Mouse (Mus musculus) liver, postnatal 0 days (tissue): Measurements from ENCODE around the gene Cand1. TPM values are rescaled to one million over a fixed set of nuclear protein-coding genes. Genes with fewer than 3 reads are reported as not detected.

Experiments used
- ATAC-seq: fragments of 200-750 bp; cut with Nextera tagmentation; 2 replicates; pipeline ENCODE4 v1.8.0; 2017; ENCODE audit warnings: mild to moderate bottlenecking, moderate library complexity
- DNase-seq: peaks from one replicate; pipeline ENCODE4 v3.0.0-alpha.2; 2016
- H3K27ac ChIP-seq: fragments of 300-500 bp; sonication (generic); 2 replicates; pipeline ENCODE4 v1.5.1; 2014; ENCODE audit warnings: antibody characterized with exemption, moderate library complexity, mild to moderate bottlenecking, low read depth
- H3K27me3 ChIP-seq: fragments of 300-500 bp; sonication (generic); 2 replicates; pipeline ENCODE4 v1.6.1; 2014; ENCODE audit warnings: low read length, control low read depth, mixed read lengths; ENCODE audit not compliant: insufficient read depth
- H3K36me3 ChIP-seq: fragments of 300-500 bp; sonication (generic); replicated peaks from 2 replicates; pipeline ENCODE4 v1.6.1; 2014; ENCODE audit warnings: mild to moderate bottlenecking, control low read depth, low read length, moderate library complexity, mixed read lengths; ENCODE audit not compliant: insufficient read depth
- H3K4me1 ChIP-seq: fragments of 300-500 bp; sonication (generic); 2 replicates; pipeline ENCODE4 v1.6.1; 2014; ENCODE audit warnings: antibody characterized with exemption, mild to moderate bottlenecking, control low read depth; ENCODE audit not compliant: insufficient read depth
- H3K4me2 ChIP-seq: fragments of 300-500 bp; sonication (generic); 2 replicates; pipeline ENCODE4 v1.6.1; 2014; ENCODE audit warnings: low read depth, mild to moderate bottlenecking, low read length, moderate library complexity, mixed read lengths
- H3K4me3 ChIP-seq: fragments of 300-500 bp; sonication (generic); 2 replicates; pipeline ENCODE4 v1.5.1; 2014; ENCODE audit warnings: low read depth, low read length
- H3K9ac ChIP-seq: fragments of 300-500 bp; sonication (generic); replicated peaks from 2 replicates; pipeline ENCODE4 v1.6.1; 2014; ENCODE audit warnings: mild to moderate bottlenecking, moderate library complexity
- H3K9me3 ChIP-seq: fragments of 300-500 bp; sonication (generic); 2 replicates; pipeline ENCODE4 v1.6.1; 2016; ENCODE audit warnings: mild to moderate bottlenecking, control low read depth, low read length, mixed read lengths
- CTCF ChIP-seq: sonication (generic); IDR thresholded peaks from 2 replicates; pipeline ENCODE4 v1.5.1; 2016; ENCODE audit warnings: antibody characterized with exemption, low read depth
- EP300 ChIP-seq: IDR thresholded peaks from 2 replicates; pipeline ENCODE4 v1.6.1; 2016; ENCODE audit warnings: antibody characterized with exemption, low read depth, mild to moderate bottlenecking
- WGBS: fragments of 180-500 bp; shearing (Covaris S2); extraction: QIAGEN DNeasy Blood & Tissue Kit; methylation state at CpG from one replicate; pipeline ENCODE4 v1.1.7; 2014; ENCODE audit not compliant: insufficient replicate concordance; 5-methylcytosine and 5-hydroxymethylcytosine counted together
- polyA plus RNA-seq: library from polyadenylated mRNA; unstranded; fragments of >200 nt; fragmentation: Nextera tagmentation; extraction: Ambion mirVana; gene quantifications from 2 replicates; pipeline ENCODE4 v1.2.1, GENCODE M21; 2015

Cand1 gene
- polyA plus RNA-seq, 1 experiment from 2014 or later = 8.5 TPM

DNA sequence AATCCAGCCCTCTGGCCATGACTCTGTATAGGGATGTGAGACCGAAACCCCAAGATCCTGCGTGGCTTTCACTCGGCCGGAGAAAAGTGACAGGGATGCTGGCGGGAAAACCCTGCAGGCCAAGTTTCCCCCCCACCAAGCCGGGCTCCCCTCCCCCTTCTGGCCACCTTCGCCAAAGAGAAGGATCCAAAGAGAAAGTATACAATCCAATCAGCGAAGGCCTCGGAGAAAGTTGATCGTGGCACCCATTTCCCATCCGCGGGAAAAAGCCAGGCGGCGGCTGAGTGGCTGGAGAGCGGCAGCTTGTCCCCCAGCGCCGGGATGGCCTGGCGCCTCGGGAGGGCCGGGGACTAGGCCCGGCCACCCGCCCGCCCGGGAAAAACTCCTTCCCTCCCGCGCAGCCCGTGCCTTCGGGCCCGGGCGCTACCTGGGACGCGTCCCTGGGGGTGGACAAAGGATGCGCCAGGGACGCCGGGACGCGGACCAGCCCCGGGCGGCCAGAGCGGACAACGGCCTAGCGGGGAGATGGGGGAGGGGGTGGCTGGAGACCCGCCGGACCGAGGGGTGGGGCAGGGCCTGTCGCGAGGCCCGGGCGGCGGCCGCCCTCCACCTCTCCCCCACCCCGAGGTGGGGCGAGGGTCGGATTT, 747 bp downstream of the Cand1 start:
- ATAC-seq (peak; percentile 1), DNase-seq (peak; percentile 61)
- TF ChIP-seq CTCF (0 out of 2 replicates have a peak, but pooled peaks have one; percentile 4), EP300 (no peak)
- no peaks in the 10 kb centered on the region for H3K27me3 ChIP-seq
- H3K9me3 ChIP-seq = no peaks in the 10 kb centered on the region
- peak overlapping the region; percentile 100 for H3K4me3 ChIP-seq
- H3K36me3 ChIP-seq = peaks cover 7% of the 10 kb centered on the region; the same call in 1 of the 2 replicates
- peak overlapping the region; percentile 99 for H3K27ac ChIP-seq
- peak overlapping the region; percentile 100 for H3K9ac ChIP-seq
- WGBS = 0% methylated on average over 36 of the region's 54 CpGs
- peak overlapping the region; percentile 95 for H3K4me2 ChIP-seq
- peaks cover 12% of the 10 kb centered on the region for H3K4me1 ChIP-seq

DNA sequence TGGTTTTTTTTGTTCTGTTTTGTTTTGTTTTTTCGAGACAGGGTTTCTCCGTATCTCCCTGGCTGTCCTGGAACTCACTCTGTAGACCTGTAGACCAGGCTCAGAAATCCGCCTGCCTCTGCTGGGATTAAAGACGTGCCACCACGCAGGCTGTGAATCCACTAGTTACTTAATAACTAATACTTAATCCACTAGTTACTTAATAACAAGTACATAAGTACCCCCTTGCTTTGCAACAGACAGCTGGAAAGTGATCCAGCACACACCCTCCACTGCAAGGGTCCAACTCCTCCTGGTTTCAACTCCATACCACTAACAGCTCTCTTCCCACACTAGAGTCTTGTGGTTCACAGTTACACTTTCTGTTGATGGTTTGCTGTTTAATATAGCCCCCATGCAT, 8.3 kb downstream of the Cand1 start:
- WGBS = 65% methylated on average over 5 of the region's 5 CpGs
- no peaks in the 10 kb centered on the region for H3K27me3 ChIP-seq
- DNase-seq = no peak
- H3K36me3 ChIP-seq = peaks cover 13% of the 10 kb centered on the region; the same call in 1 of the 2 replicates
- H3K9me3 ChIP-seq = no peaks in the 10 kb centered on the region
- H3K4me2 ChIP-seq = no peak overlapping the region
- TF ChIP-seq EP300 (no peak), CTCF (no peak)
- no peak overlapping the region for H3K9ac ChIP-seq
- ATAC-seq = no peak
- no peak overlapping the region for H3K27ac ChIP-seq
- peaks cover 15% of the 10 kb centered on the region for H3K4me1 ChIP-seq
- no peak overlapping the region for H3K4me3 ChIP-seq

DNA sequence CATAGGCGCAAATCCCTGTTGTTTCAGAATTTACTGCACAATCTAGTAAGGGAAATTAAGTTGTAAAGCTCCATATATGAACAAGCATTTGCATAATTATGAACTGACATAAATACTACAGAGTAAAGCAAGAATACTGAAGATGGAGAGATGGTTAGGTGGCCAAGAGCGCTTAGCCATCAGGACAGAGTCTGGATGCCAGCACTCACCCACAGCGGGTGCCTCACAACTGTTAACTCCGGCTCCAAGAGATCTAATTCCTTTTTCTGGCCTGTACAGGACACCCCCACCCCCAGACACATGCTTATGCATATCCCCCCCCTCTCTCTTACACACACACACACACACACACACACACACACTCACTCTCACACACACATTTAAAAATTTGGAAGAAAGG, 9.2 kb downstream of the Cand1 start:
- no peak overlapping the region for H3K27ac ChIP-seq
- ATAC-seq (no peak), DNase-seq (no peak)
- H3K4me1 ChIP-seq = peaks cover 15% of the 10 kb centered on the region
- H3K9ac ChIP-seq = no peak overlapping the region
- H3K9me3 ChIP-seq = no peaks in the 10 kb centered on the region
- 83% methylated on average over 4 of the region's 4 CpGs for WGBS
- H3K4me3 ChIP-seq = no peak overlapping the region
- H3K4me2 ChIP-seq = no peak overlapping the region
- peaks cover 21% of the 10 kb centered on the region for H3K36me3 ChIP-seq
- TF ChIP-seq CTCF (no peak), EP300 (no peak)
- H3K27me3 ChIP-seq = no peaks in the 10 kb centered on the region

DNA sequence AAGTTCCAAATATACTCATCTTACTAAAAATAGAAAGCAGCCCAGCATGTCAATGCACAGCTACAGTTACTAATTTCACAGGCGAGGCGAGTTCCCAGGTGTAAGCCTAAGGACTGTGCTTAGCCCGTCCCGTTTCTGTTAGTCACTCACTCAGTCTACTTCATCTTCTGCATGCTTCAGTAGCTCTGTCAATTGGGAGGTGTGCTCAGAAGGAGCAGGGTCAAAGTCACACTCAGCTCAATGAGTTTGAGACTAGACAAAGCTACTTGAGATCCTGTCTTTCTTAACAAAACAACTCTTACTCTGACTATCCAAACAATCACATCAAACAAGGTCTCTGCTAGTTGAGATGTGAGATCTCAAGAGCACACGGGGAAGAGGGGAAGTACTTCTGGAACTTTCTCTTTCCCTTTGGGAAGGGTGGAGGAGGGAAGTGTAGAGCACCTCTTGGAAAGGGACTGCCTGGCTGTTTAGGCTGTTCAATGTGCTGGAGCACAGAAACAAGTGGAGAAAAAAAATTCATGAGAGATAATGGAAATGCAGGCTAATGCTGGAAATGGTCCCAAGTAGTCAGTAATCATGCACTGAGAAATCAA, 9.7 kb downstream of the Cand1 start:
- TF ChIP-seq CTCF = no peak
- TF ChIP-seq EP300 = no peak
- DNase-seq = no peak

DNA sequence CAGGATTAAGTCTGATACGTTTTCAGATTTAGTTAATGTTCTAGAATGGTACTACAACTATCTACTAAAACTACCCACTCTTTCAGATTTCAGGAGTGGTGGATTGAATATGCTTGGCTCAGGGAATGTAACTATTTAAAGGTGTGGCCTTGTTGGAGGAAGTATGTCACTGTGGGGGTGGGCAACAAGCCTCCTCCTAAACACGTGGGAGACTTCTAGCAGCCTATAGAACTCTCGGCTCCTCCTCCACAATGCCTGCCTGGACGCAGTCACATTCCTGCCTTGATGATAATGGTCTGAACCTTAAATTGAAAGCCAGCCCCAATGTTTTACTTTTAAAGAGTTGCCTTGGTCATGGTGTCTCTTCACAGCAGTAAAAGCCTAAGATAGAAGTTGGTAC, 16.2 kb downstream of the Cand1 start:
- WGBS = 78% methylated on average over 4 of the region's 4 CpGs
- Histone ChIP-seq H3K9me3 (no peaks in the 10 kb centered on the region), H3K9ac (no peak overlapping the region), H3K27ac (no peak overlapping the region), H3K27me3 (no peaks in the 10 kb centered on the region), H3K36me3 (peaks cover 29% of the 10 kb centered on the region), H3K4me1 (no peaks in the 10 kb centered on the region), H3K4me3 (no peak overlapping the region), H3K4me2 (no peak overlapping the region)
- ATAC-seq (no peak), DNase-seq (no peak)
- TF ChIP-seq EP300 (no peak), CTCF (no peak)

More for the DNA sequence above, 9.7 kb downstream of the Cand1 start:
- no peak overlapping the region for H3K27ac ChIP-seq
- no peaks in the 10 kb centered on the region for H3K27me3 ChIP-seq
- H3K4me1 ChIP-seq = peaks cover 15% of the 10 kb centered on the region
- ATAC-seq = no peak
- no peak overlapping the region for H3K4me2 ChIP-seq
- no peak overlapping the region for H3K4me3 ChIP-seq
- 60% methylated on average over 5 of the region's 5 CpGs for WGBS
- H3K9ac ChIP-seq = no peak overlapping the region
- H3K9me3 ChIP-seq = no peaks in the 10 kb centered on the region
- H3K36me3 ChIP-seq = peaks cover 24% of the 10 kb centered on the region

DNA sequence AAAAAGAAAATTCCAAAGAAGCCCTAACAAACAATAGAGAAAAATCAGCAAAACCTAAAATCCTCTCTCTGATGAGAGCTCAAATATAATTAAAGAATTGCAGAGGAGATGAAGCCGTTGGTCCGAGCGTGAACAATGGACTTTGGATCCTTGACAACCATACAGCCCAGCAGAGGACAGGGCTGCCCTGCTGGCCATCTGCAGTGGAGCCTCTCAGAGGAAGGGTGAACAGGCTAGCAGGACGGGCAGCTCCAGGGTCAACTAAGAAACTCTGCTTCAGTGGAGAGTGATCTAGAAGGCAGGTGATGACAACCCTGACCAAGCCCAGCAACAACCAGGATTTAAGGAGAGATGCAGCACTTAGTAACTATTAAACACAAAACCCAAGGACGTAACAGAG, 18.2 kb downstream of the Cand1 start:
- no peak overlapping the region; the same call in 1 of the 2 replicates for H3K9ac ChIP-seq
- TF ChIP-seq EP300 = no peak
- TF ChIP-seq CTCF = peak; percentile 30
- 66% methylated on average over 5 of the region's 5 CpGs for WGBS
- no peaks in the 10 kb centered on the region for H3K4me1 ChIP-seq
- DNase-seq (no peak), ATAC-seq (peak; percentile 70)
- H3K4me3 ChIP-seq = no peak overlapping the region
- H3K4me2 ChIP-seq = no peak overlapping the region
- no peaks in the 10 kb centered on the region for H3K9me3 ChIP-seq
- peaks cover 42% of the 10 kb centered on the region for H3K36me3 ChIP-seq
- no peaks in the 10 kb centered on the region for H3K27me3 ChIP-seq
- no peak overlapping the region for H3K27ac ChIP-seq
